Mouse (Mus musculus) monocyte, adult 5-6 weeks (primary cell): ENCODE data around the gene Birc2. TPM values are rescaled to one million over a fixed set of nuclear protein-coding genes. Genes with fewer than 3 reads are reported as not detected.

Experiments used
- ATAC-seq: fragments of 153-309, 156-312 bp; replicated peaks from 2 replicates; pipeline ENCODE4 v1.8.0; 2017; ENCODE audit warnings: mild to moderate bottlenecking; ENCODE audit not compliant: low TSS enrichment, insufficient number of reproducible peaks, severe bottlenecking, poor library complexity, low FRiP score
- total RNA-seq: library from RNA; stranded (forward); fragments of 200-1000, 200-491, 200-594 nt; gene quantifications from 3 replicates; pipeline ENCODE4 v1.2.3, GENCODE M21; 2017

Gene Birc2
- total RNA-seq, 1 experiment from 2014 or later, result 103 TPM

DNA sequence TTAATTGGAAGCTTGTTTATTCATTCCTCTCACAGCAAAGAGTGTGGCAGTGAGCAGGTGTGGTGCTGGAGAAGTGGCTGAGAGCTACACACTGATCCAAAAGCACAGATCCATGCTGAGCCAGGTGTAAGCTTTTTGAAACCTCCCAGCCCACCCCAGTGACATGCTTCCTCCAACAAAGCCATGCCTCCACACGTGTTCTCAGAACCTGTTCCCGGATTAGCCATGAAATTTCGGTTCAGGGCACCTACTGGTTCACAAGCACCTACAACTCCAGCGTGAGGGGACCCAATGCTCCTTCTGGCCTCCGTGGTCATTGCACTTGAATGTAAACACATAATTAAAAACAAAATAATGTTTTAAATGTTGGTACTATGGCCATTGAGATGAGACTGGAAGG, 63.2 kb downstream of the Birc2 start:
- no peak for ATAC-seq

DNA sequence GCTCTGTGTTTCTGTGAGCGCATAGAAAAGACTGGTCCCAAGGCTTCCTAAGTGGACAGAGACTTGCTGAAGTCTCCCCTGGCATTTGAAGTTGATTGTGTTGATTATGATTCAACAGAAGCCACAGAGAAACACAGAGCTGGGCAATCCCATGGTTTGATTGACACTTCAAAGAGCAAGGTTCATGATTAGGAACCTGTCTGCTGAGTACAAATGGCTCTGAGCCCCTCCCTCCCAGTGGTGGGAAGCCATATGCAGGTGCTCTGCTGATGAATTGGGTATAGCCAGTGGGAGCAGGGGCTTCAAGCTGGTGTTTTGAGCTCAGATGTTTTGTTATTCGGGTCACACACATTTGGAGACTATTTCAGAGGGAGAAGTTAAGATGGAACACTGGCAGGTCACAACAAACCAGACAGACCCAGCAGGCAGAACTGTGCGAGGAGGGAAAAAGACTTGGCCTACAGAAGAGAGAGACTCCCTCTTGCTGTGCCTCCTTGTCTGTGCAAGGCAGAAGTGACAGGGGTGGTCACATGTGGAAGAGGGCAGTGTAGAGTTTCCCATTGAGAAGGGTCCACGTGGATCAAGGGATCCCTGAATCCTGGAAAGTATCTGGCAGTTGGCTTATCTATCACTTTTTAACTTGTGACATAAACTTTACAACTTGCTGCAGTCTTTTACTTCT, 64.0 kb downstream of the Birc2 start:
- no peak for ATAC-seq

DNA sequence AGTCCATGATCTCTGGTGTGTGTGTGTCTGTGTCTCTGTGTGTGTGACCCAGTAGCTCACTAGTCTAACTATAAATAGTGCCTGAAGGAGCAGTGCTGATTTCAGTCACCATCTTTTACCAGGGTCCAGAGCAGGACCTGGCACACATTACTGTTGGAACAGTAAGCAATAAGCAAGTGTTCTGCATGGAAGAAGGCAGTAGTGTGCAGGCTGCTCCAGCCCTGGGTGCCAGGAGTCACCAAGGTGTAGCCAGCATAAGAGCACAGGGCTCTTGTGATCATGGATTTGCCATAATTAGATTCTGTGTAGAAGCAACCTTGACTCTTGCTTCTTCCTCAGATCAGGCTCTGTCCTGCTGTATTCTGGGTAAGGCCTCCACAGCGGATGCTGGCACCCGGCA, 64.5 kb downstream of the Birc2 start:
- ATAC-seq, result no peak

- ATAC-seq, result no peak
Measured at GRCm38 (mm10) chr9:7769491-7769890, 67.4 kb downstream of the Birc2 start.

DNA sequence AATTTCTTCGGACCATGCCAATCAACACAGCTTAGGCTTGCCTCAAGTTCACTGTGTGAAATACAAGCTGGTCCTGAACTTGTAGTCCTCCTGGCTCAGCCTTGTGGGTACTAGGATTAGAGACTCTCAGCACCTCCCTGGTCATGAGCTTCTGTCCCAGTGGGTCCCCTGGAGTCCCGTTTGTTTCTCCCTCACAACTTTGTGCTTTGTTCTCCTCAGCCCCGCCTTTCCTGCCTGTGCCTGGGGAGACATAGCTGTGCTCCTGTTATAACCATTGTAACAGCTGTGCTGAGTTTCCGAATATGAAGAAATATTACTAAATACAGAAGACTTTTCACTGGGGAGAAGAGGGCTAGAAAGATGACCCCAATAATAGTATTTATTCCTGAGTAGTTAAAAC, 67.8 kb downstream of the Birc2 start:
- no peak for ATAC-seq

Other genes starting within 250 kb of the Birc2 start
- not detected in 3 replicates for gene Mmp20, start 208.8 kb downstream of the Birc2 start, total RNA-seq
- not detected in 3 replicates for gene Mmp7, start 145.0 kb downstream of the Birc2 start, total RNA-seq
- gene Tmem123, start 73.0 kb downstream of the Birc2 start, total RNA-seq, result 179 to 196 TPM (median 187 TPM) in 3 replicates
- 352 to 549 TPM (median 444 TPM) in 3 replicates for gene Birc3, start 36.1 kb upstream of the Birc2 start, total RNA-seq
- gene Yap1, start 167.5 kb upstream of the Birc2 start, total RNA-seq, result 0.78 to 2.3 TPM in 2 of 3 replicates, not detected in the other
- not detected in 3 replicates for gene Cfap300, start 205.8 kb upstream of the Birc2 start, total RNA-seq